Mouse (Mus musculus): ENCODE data around the gene Ctf2. TPM values are rescaled to one million over a fixed set of nuclear protein-coding genes. Genes with fewer than 3 reads are reported as not detected.

Gene Ctf2
- total and polyA plus RNA-seq, 3 experiments: 0.36 TPM; not detected in 2

GRCm38 (mm10) chr7:127677077-127677476, 54.9 kb downstream of the Ctf2 start:
- Histone ChIP-seq H3K4me3 (replicated peaks in 1 of 3; ENCODE audit: low read depth in 2 of 3, low read length in 2 of 3, poor library complexity in 1 of 3) (no peak overlapping the region), H3K36me3 (replicated peaks in 1 of 2; ENCODE audit: control insufficient read depth in 1 of 2, insufficient read depth in 1 of 2, low read length in 1 of 2) (peaks cover 0 to 8% of the 10 kb centered on the region in 2 experiments), H3K79me2 (replicated peaks; ENCODE audit: control insufficient read depth, extremely low read depth, insufficient read depth, poor library complexity, severe bottlenecking) (no peaks in the 10 kb centered on the region), H3K9me3 (replicated peaks; ENCODE audit: low read length) (no peaks in the 10 kb centered on the region), H3K27me3 (replicated peaks) (no peaks in the 10 kb centered on the region), H3K4me2 (ENCODE audit: insufficient read depth, low read depth, poor library complexity, severe bottlenecking) (no peak overlapping the region), H3K4me1 (ENCODE audit: control insufficient read depth in 1 of 2, insufficient read depth in 2 of 2) (peaks cover 0 to 7% of the 10 kb centered on the region in 2 experiments; a peak in 2 of 4 replicates), H3K27ac (ENCODE audit: insufficient read depth, low read depth) (no peak overlapping the region), H3K9ac (ENCODE audit: insufficient read depth, low read depth) (no peak overlapping the region)
- in situ Hi-C loops (cut with MboI; ENCODE audit: low pct_ligation_motif_present, low pct_unique_long_range_greater_than_20kb, low sequenced_read_pairs): loop anchor here (10.0 kb wide), 1 partner anchor 572 kb away; no protein-coding TSS in a partner anchor
- peak; percentile 47 for DNase-seq (ENCODE audit: extremely low read depth)
- TF ChIP-seq TCF12 (IDR thresholded peaks at IDR 0.05; ENCODE audit: low read depth, low read length) (no peak), HCFC1 (IDR thresholded peaks at IDR 0.05; ENCODE audit: low read depth, low read length) (no peak), ZMIZ1 (IDR thresholded peaks at IDR 0.05; ENCODE audit: low read depth, low read length) (no peak), ZC3H11A (IDR thresholded peaks at IDR 0.05; ENCODE audit: low read depth, low read length) (no peak), MEF2A (IDR thresholded peaks at IDR 0.05; ENCODE audit: borderline replicate concordance, low read depth, low read length) (no peak), EP300 (IDR thresholded peaks at IDR 0.05; ENCODE audit: low read length) (no peak), TBP (conservative IDR thresholded peaks at IDR 0.05; ENCODE audit: low read depth, low read length) (no peak), UBTF (IDR thresholded peaks at IDR 0.05; ENCODE audit: low read depth, low read length) (no peak), MAX (IDR thresholded peaks at IDR 0.05; ENCODE audit: low read length) (no peak), CTCF (conservative IDR thresholded peaks at IDR 0.05 in 1 of 2, IDR thresholded peaks at IDR 0.05 in 1 of 2; ENCODE audit: low read depth in 2 of 2, low read length in 2 of 2) (peak; percentile 56 to 63), MYC (IDR thresholded peaks at IDR 0.05; ENCODE audit: low read depth, low read length) (no peak), MXI1 (IDR thresholded peaks at IDR 0.05; ENCODE audit: low read depth, low read length) (no peak), SMC3 (IDR thresholded peaks at IDR 0.05; ENCODE audit: low read depth, low read length) (peak; percentile 44; the same call in 1 of the 2 replicates), ELF1 (IDR thresholded peaks at IDR 0.05; ENCODE audit: low read depth, low read length) (no peak), SIN3A (IDR thresholded peaks at IDR 0.05; ENCODE audit: low read length) (no peak)
- dilution Hi-C loops (cut with MboI; ENCODE audit: extremely low pct_ligation_motif_present, extremely low pct_unique_long_range_greater_than_20kb, low sequenced_read_pairs): no loop called here

GRCm38 (mm10) chr7:127675391-127675811, 56.6 kb downstream of the Ctf2 start:
- no peak for DNase-seq (ENCODE audit: extremely low read depth)
- Histone ChIP-seq H3K4me2 (ENCODE audit: insufficient read depth, low read depth, poor library complexity, severe bottlenecking) (no peak overlapping the region), H3K9me3 (replicated peaks; ENCODE audit: low read length) (no peaks in the 10 kb centered on the region), H3K4me1 (ENCODE audit: control insufficient read depth in 1 of 2, insufficient read depth in 2 of 2) (no peaks in the 10 kb centered on the region), H3K27me3 (replicated peaks) (no peaks in the 10 kb centered on the region), H3K79me2 (replicated peaks; ENCODE audit: control insufficient read depth, extremely low read depth, insufficient read depth, poor library complexity, severe bottlenecking) (no peaks in the 10 kb centered on the region), H3K9ac (ENCODE audit: insufficient read depth, low read depth) (no peak overlapping the region), H3K27ac (ENCODE audit: insufficient read depth, low read depth) (no peak overlapping the region), H3K4me3 (replicated peaks in 1 of 3; ENCODE audit: low read depth in 2 of 3, low read length in 2 of 3, poor library complexity in 1 of 3) (no peak overlapping the region), H3K36me3 (replicated peaks in 1 of 2; ENCODE audit: control insufficient read depth in 1 of 2, insufficient read depth in 1 of 2, low read length in 1 of 2) (peaks cover 0 to 8% of the 10 kb centered on the region in 2 experiments)
- TF ChIP-seq MAFK (IDR thresholded peaks at IDR 0.05; ENCODE audit: insufficient replicate concordance, low read length): no peak
- TF ChIP-seq MAX (IDR thresholded peaks at IDR 0.05; ENCODE audit: low read length): no peak
- no peak for TF ChIP-seq IRF4 (IDR thresholded peaks at IDR 0.05; ENCODE audit: low read depth, low read length)
- TF ChIP-seq ZMIZ1 (IDR thresholded peaks at IDR 0.05; ENCODE audit: low read depth, low read length): no peak
- TF ChIP-seq HCFC1 (IDR thresholded peaks at IDR 0.05; ENCODE audit: low read depth, low read length): no peak
- TF ChIP-seq NELFE (IDR thresholded peaks at IDR 0.05; ENCODE audit: low read depth, low read length): no peak
- TF ChIP-seq BHLHE40 (IDR thresholded peaks at IDR 0.05; ENCODE audit: low read depth, low read length): no peak
- no peak for TF ChIP-seq JUND (conservative IDR thresholded peaks at IDR 0.05; ENCODE audit: low read depth, low read length)
- TF ChIP-seq NRF1 (IDR thresholded peaks at IDR 0.05; ENCODE audit: low read depth, low read length): no peak
- TF ChIP-seq CTCF (conservative IDR thresholded peaks at IDR 0.05 in 1 of 2, IDR thresholded peaks at IDR 0.05 in 1 of 2; ENCODE audit: low read depth in 2 of 2, low read length in 2 of 2): no peak
- no peak for TF ChIP-seq EP300 (IDR thresholded peaks at IDR 0.05; ENCODE audit: low read length)
- no peak for TF ChIP-seq UBTF (IDR thresholded peaks at IDR 0.05; ENCODE audit: low read depth, low read length)
- in situ Hi-C loops (cut with MboI; ENCODE audit: low pct_ligation_motif_present, low pct_unique_long_range_greater_than_20kb, low sequenced_read_pairs): loop anchor here (10.0 kb wide), 1 partner anchor 571 kb away; no protein-coding TSS in a partner anchor
- dilution Hi-C loops (cut with MboI; ENCODE audit: extremely low pct_ligation_motif_present, extremely low pct_unique_long_range_greater_than_20kb, low sequenced_read_pairs): no loop called here

All from CH12.LX (cell line).